Mouse (Mus musculus) embryonic facial prominence, embryonic 10.5 days (tissue): ENCODE measurements at regions not wholly inside any gene's neighbourhood (a gene's known extent, or its start where the extent isn't known, plus 50 kb on each side); places are given as distances from the start of the nearest gene placed in this dataset.

Experiments used
- DNase-seq: peaks from one replicate; pipeline ENCODE4 v3.0.0-alpha.2; 2017; ENCODE audit warnings: low spot score
- H3K27ac ChIP-seq: fragments of 300-500 bp; sonication (generic); replicated peaks from 2 replicates; pipeline ENCODE4 v1.5.1; 2016; ENCODE audit warnings: mild to moderate bottlenecking
- H3K27me3 ChIP-seq: fragments of 300-500 bp; sonication (generic); replicated peaks from 2 replicates; pipeline ENCODE4 v1.6.1; 2016; ENCODE audit warnings: low read depth, mild to moderate bottlenecking; ENCODE audit not compliant: poor library complexity, severe bottlenecking
- H3K36me3 ChIP-seq: fragments of 300-500 bp; sonication (generic); replicated peaks from 2 replicates; pipeline ENCODE4 v1.6.1; 2016; ENCODE audit warnings: mild to moderate bottlenecking, moderate library complexity
- H3K4me1 ChIP-seq: fragments of 300-500 bp; sonication (generic); 2 replicates; pipeline ENCODE4 v1.6.1; 2016
- H3K4me3 ChIP-seq: fragments of 300-500 bp; sonication (generic); 2 replicates; pipeline ENCODE4 v1.5.1; 2016; ENCODE audit warnings: mild to moderate bottlenecking, moderate library complexity
- H3K9me3 ChIP-seq: fragments of 300-500 bp; sonication (generic); 2 replicates; pipeline ENCODE4 v1.6.1; 2016; ENCODE audit warnings: mild to moderate bottlenecking
- WGBS: fragments of 180-500 bp; shearing (Covaris S2); methylation state at CpG from one replicate; pipeline ENCODE4 v1.1.7; 2016; 5-methylcytosine and 5-hydroxymethylcytosine counted together

DNA sequence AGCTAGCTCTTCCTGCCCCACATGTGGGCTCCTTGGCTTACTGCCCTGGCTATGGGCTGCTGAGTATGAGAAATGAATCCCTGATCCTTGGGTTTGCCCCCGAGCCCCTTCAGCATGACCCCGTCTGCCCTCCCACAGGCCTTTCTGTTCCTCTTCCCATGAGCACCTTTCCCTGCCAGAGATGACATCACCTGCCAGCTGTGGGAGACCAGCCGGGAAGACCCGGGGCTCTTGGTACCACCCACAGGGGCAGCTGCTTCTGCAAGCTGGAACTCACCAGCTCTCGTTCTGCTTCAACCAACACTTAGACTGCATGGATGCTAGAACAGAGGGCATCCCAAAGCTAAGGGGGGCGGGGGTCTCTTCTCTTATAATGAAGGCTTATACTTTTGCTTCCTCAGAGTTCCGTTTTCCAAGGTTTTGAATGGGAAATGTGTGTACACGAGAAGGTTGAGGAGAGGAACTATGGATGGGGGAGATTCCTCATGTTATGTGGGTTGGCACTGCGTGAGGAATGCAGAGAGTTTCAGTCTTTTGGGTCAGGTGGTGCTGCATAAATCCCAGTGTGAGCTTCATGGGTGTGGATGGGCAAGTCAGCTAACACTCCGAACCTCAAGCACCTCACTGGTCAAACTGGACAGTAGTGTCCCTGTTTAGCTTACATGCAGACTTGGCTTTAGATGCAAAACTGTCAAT lies 100.2 kb upstream of the Pgrmc2 start:
- no peak for DNase-seq
- H3K36me3 ChIP-seq: no peaks in the 10 kb centered on the region
- 79% methylated on average over 10 of the region's 10 CpGs for WGBS

GRCm38 (mm10) chr3:41182036-41182899 lies 99.4 kb upstream of the Pgrmc2 start:
- Histone ChIP-seq H3K27me3 (no peaks in the 10 kb centered on the region), H3K4me3 (no peak overlapping the region), H3K9me3 (no peaks in the 10 kb centered on the region), H3K36me3 (no peaks in the 10 kb centered on the region), H3K27ac (no peak overlapping the region), H3K4me1 (peaks cover 6% of the 10 kb centered on the region; the same call in 1 of the 2 replicates)
- WGBS: 56% methylated on average over 15 of the region's 15 CpGs
- peak; percentile 87 for DNase-seq

More for the DNA sequence above, 100.2 kb upstream of the Pgrmc2 start:
- Histone ChIP-seq H3K27me3 (no peaks in the 10 kb centered on the region), H3K27ac (no peak overlapping the region), H3K9me3 (no peaks in the 10 kb centered on the region), H3K4me1 (peaks cover 6% of the 10 kb centered on the region; the same call in 1 of the 2 replicates), H3K4me3 (no peak overlapping the region)

DNA sequence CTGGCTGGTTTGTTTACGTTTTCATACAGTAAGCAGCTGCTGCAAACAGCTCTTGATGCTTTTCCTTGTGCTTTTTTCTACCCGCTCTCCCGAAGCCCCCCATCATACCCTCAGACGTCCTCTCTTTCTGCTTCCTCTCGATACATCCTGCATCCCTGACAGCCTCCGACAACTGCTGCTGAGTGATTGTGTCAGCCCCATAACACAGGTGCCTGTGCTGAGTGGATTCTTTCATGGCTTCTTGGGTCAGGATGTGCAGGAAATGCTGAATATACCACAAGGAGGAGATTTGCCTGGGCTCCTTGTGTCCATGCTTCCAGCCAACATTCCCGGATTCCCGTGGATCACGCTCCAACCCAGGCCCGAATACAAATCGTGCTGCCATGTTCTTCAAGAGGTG lies 98.6 kb upstream of the Pgrmc2 start:
- Histone ChIP-seq H3K9me3 (no peaks in the 10 kb centered on the region), H3K27ac (no peak overlapping the region), H3K36me3 (no peaks in the 10 kb centered on the region), H3K4me1 (peaks cover 6% of the 10 kb centered on the region; the same call in 1 of the 2 replicates), H3K4me3 (no peak overlapping the region), H3K27me3 (no peaks in the 10 kb centered on the region)
- DNase-seq: no peak
- WGBS: 86% methylated on average over 11 of the region's 11 CpGs

DNA sequence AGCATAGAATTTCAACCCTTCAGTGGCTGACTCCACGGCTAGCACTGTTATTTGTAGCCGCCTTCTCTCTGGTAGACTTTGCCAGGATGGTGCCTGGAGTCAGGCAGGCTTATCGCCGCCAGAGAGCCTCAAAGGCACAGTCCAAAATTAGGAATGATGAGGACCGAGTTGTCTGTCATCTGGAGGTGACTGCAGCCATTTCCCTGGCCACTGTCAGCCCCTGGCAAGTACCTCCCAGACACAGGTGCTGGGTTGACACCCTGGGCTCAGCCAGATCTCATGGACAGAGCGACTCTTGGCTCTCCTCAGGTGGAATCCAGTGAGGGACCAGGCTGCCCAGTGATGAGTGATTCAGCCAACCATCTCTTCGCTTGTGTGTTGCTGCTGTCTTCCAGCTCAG lies 98.1 kb upstream of the Pgrmc2 start:
- Histone ChIP-seq H3K4me3 (no peak overlapping the region), H3K27ac (no peak overlapping the region), H3K9me3 (no peaks in the 10 kb centered on the region), H3K36me3 (no peaks in the 10 kb centered on the region), H3K4me1 (peaks cover 6% of the 10 kb centered on the region; the same call in 1 of the 2 replicates), H3K27me3 (no peaks in the 10 kb centered on the region)
- 84% methylated on average over 7 of the region's 7 CpGs for WGBS
- no peak for DNase-seq

- H3K27me3 ChIP-seq: no peaks in the 10 kb centered on the region
- no peaks in the 10 kb centered on the region for H3K9me3 ChIP-seq
- no peak overlapping the region for H3K4me3 ChIP-seq
- H3K27ac ChIP-seq: no peak overlapping the region
- WGBS: 76% methylated on average over 4 of the region's 4 CpGs
- no peaks in the 10 kb centered on the region for H3K36me3 ChIP-seq
- no peak for DNase-seq
- H3K4me1 ChIP-seq: peaks cover 6% of the 10 kb centered on the region; the same call in 1 of the 2 replicates
These were observed 96.4 kb upstream of the Pgrmc2 start for GRCm38 (mm10) chr3:41179037-41179880.

DNA sequence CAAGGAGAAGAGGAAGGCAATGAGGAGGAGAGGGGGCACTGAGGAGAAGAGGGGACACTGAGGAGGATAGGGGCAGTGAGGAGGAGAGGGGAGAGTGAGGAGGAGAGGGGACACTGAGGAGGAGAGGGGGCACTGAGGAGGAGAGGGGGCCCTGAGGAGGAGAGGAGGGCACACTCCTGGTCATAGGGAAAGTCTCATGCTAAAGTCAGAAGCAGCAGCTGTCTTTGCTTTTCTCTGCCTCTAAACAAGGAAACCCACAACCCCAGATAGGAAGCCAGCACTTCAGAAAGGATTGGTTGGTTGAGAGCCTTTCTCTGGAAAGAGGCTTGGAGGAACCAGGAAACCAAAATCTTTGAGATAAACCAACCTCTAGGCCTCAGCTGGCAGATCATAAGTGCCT lies 94.3 kb upstream of the Pgrmc2 start:
- Histone ChIP-seq H3K9me3 (no peaks in the 10 kb centered on the region), H3K36me3 (no peaks in the 10 kb centered on the region), H3K27ac (no peak overlapping the region), H3K4me1 (no peaks in the 10 kb centered on the region), H3K4me3 (no peak overlapping the region), H3K27me3 (no peaks in the 10 kb centered on the region)
- no peak for DNase-seq

GRCm38 (mm10) chr3:41175356-41175755 lies 92.5 kb upstream of the Pgrmc2 start:
- Histone ChIP-seq H3K4me1 (no peaks in the 10 kb centered on the region), H3K36me3 (no peaks in the 10 kb centered on the region), H3K27ac (no peak overlapping the region), H3K27me3 (no peaks in the 10 kb centered on the region), H3K4me3 (no peak overlapping the region), H3K9me3 (no peaks in the 10 kb centered on the region)
- WGBS: 83% methylated on average over 3 of the region's 3 CpGs
- DNase-seq: no peak

- H3K27me3 ChIP-seq: no peaks in the 10 kb centered on the region
- no peak overlapping the region for H3K27ac ChIP-seq
- DNase-seq: no peak
- H3K36me3 ChIP-seq: no peaks in the 10 kb centered on the region
- no peaks in the 10 kb centered on the region for H3K4me1 ChIP-seq
- H3K4me3 ChIP-seq: no peak overlapping the region
- 63% methylated on average over 6 of the region's 6 CpGs for WGBS
- H3K9me3 ChIP-seq: no peaks in the 10 kb centered on the region
These were observed 90.7 kb upstream of the Pgrmc2 start for GRCm38 (mm10) chr3:41173561-41173960.

DNA sequence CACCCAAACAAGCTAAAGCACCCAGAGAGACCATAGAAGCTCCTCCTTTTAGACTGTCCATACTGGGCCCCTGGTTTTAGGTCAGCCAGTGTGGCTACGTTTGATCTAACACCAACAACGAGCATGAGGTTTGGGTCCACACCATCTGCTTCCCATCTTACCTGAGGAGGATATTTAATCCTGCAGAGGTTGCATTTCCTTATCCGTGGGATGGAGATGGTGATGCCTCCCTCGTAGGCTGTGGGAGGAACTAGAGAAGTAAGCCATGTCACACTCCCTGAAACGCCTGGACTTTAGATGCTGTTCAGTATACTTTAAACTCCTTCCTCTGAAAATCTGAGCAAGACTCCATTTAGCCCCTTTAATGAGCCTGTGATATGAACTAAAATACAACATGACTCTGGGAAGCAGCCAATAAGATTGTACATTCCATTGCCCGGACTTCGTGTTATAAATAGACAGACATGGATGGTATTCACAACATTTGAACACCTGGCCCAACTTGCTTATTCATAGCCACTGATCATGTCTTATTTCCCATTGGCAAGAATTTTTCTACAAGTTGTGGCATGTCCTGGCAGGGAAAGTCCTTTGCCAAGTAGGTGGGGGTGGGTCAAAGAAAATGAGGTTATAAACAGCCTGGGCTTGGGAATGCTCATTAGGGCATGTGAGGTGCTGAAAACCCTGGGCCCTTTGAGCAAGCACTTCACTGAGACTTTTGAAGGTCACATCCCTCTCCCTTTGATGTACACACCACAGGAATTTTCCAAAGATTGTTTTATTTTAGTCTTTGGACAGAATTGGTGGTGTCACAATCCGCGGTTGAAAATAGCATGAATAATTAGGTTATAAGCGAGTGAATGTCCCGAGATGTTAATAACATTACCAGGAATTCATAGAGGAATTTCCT lies 89.7 kb upstream of the Pgrmc2 start:
- 84% methylated on average over 11 of the region's 11 CpGs for WGBS
- no peaks in the 10 kb centered on the region for H3K36me3 ChIP-seq
- no peak for DNase-seq
- no peaks in the 10 kb centered on the region for H3K4me1 ChIP-seq
- H3K9me3 ChIP-seq: no peaks in the 10 kb centered on the region
- no peak overlapping the region for H3K27ac ChIP-seq
- H3K4me3 ChIP-seq: no peak overlapping the region
- no peaks in the 10 kb centered on the region for H3K27me3 ChIP-seq

GRCm38 (mm10) chr3:41171772-41172171 lies 88.9 kb upstream of the Pgrmc2 start:
- WGBS: 90% methylated on average over 4 of the region's 4 CpGs
- DNase-seq: no peak

GRCm38 (mm10) chr3:41171310-41171709 lies 88.5 kb upstream of the Pgrmc2 start:
- no peak for DNase-seq
- H3K27me3 ChIP-seq: no peaks in the 10 kb centered on the region
- H3K9me3 ChIP-seq: no peaks in the 10 kb centered on the region
- H3K4me1 ChIP-seq: no peaks in the 10 kb centered on the region
- no peak overlapping the region for H3K27ac ChIP-seq
- WGBS: 89% methylated on average over 4 of the region's 4 CpGs
- H3K4me3 ChIP-seq: no peak overlapping the region
- no peaks in the 10 kb centered on the region for H3K36me3 ChIP-seq

More at GRCm38 (mm10) chr3:41171772-41172171, 88.9 kb upstream of the Pgrmc2 start:
- Histone ChIP-seq H3K4me1 (no peaks in the 10 kb centered on the region), H3K36me3 (no peaks in the 10 kb centered on the region), H3K4me3 (no peak overlapping the region), H3K27ac (no peak overlapping the region), H3K27me3 (no peaks in the 10 kb centered on the region), H3K9me3 (no peaks in the 10 kb centered on the region)
